Mouse (Mus musculus) spleen, adult 12 weeks (tissue): ENCODE measurements around the gene Sbpl.

Source experiments
- DNase-seq: peaks from one replicate; pipeline ENCODE4 v3.0.0; 2022; ENCODE audit warnings: low spot score

Sbpl gene

GRCm38 (mm10) chr17:23955174-23955573 lies at the start of gene Sbpl:
Sbpl (minus strand) TSS chr17:23955274.
- DNase-seq, result no peak

- no peak for DNase-seq
These were observed 49.1 kb upstream of the Sbpl start for GRCm38 (mm10) chr17:24004071-24004665.

- no peak for DNase-seq
These were observed 45.3 kb upstream of the Sbpl start for GRCm38 (mm10) chr17:24000404-24000803.

GRCm38 (mm10) chr17:23998383-23998782 lies 43.3 kb upstream of the Sbpl start:
- DNase-seq, result no peak

- no peak for DNase-seq
These were observed 42.8 kb upstream of the Sbpl start, which contains the start of gene Prss22 for GRCm38 (mm10) chr17:23997901-23998300. Prss22 (minus strand) TSS chr17:23998100.

DNA sequence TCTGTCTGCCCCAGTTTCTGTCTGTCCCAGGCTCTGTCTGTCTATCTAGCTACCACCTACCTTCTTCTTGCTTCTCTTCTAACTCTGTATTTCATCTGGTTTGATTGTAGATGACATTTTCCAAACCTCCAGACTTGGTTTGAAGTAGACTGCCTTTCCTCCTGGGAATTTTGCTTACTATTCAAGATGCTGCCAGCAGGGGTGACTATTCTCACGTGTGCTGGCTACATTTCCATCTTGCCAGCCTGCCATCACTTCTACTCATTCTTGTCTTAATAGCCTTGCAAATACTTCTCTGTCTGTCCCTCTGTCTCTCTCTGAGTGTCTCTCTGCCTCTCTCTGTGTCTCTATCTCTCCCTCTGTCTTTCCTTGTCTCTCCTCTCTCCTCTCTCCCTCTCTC lies 40.3 kb upstream of the Sbpl start:
- no peak for DNase-seq

DNA sequence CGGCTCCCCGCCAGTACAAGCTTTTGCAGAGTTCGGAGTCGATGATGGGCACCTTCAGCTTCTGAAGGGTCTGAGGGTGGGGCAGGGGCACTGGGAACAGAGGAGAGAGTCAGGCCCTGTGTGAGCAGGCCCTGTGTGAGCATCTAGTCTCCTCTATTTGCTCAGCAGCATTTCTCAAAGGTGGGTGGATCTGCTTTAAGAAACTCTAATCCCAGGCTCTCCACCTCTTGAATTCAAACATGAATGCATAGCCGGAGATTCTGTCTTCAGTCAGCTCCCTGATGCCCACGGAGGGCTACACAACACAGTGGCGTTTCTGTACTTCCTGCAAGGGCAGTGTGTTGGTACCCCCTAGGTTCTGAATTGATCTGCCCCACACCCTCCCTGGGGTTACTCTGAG lies 39.6 kb upstream of the Sbpl start:
- DNase-seq, result no peak

GRCm38 (mm10) chr17:23993559-23994428 lies 38.7 kb upstream of the Sbpl start:
- DNase-seq, result peak; percentile 71

DNA sequence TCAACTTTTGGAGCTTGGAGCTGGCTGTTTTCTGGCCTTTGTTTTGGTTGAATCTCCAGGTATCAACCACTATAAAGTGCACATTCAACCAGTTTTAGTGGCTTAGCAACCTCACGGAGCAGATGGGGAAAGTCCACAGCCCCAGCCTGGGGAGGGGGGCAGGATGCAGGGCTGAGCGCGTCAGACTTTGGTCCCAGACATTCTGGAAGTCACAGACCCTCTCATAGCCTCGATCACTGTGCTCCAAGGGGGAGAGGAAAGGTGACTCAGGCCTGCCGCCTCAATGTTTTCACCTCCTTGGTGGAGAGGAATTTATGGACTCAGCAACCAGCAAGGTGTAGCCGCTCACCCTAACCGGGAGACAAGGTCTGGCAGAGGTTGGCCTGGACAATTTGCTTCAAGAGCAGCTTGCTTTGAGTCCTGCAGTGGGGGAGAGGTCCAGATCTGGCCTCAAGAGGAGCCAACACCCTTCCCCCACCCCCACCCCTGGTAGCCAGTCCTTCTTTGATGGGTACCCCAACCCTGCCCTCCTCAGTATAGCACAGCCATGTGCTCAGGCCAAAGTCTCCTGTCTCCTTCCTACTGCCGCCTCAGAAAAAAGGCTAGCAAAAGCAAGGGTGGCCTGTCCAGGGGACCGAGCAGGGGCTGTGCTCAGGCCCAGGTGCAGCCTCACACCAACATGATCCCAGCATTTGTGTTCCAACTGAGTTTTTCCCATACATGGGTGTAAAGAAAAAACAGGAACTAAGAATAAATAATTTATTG lies 37.9 kb upstream of the Sbpl start:
- no peak for DNase-seq

GRCm38 (mm10) chr17:23989802-23990201 lies 34.7 kb upstream of the Sbpl start:
- DNase-seq, result no peak

GRCm38 (mm10) chr17:23984989-23985388 lies 29.9 kb upstream of the Sbpl start:
- DNase-seq, result no peak

- DNase-seq, result no peak
These were observed 27.8 kb upstream of the Sbpl start for GRCm38 (mm10) chr17:23982912-23983311.

- DNase-seq, result no peak
These were observed 25.3 kb upstream of the Sbpl start, which contains the start of gene Prss30 for GRCm38 (mm10) chr17:23980297-23980909. Prss30 (minus strand) TSS chr17:23980566.

- no peak for DNase-seq
These were observed 24.4 kb upstream of the Sbpl start for GRCm38 (mm10) chr17:23979471-23979870.

DNA sequence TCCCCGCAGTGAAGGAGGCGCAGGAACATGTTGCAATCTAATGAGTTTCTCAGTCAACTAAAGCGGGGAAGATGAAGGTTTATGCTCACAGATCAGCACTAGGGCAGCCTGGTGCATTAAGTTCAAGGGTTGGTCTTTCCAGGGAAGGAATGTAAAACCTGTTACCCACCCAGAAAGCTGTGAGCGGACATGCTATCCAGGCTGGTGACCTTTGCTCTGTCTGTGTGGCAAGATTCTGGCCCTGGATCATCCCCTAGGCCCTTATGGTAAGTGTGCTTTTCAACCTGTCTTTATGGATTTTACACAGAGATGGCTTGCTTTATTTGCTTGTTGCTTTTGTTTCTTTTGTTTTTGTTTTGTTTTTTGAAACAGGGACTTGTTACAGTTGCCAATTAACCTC lies 21.6 kb upstream of the Sbpl start:
- DNase-seq, result no peak

GRCm38 (mm10) chr17:23971315-23971714 lies 16.2 kb upstream of the Sbpl start:
- no peak for DNase-seq

GRCm38 (mm10) chr17:23969231-23969630 lies 14.2 kb upstream of the Sbpl start:
- peak; percentile 51 for DNase-seq

DNA sequence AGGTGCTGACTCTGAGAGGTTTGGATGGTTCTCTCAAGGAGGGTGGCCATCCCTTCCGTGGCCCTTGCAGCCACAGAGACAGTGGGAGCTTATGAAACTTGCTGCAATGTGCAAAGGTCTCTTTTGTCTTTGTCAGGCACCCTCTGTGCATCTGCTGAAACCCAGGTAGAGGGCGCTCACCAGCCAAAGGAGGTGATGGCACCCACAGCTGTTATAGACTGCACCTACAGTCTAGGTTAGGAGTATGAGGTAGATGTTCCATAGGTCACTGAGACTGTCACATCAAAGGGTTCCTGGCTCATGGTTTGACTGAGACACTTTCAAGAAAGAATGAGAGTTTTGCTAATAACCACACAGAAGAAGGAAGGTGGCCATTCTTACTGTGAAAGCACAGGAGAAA lies 13.7 kb upstream of the Sbpl start:
- DNase-seq, result no peak

DNA sequence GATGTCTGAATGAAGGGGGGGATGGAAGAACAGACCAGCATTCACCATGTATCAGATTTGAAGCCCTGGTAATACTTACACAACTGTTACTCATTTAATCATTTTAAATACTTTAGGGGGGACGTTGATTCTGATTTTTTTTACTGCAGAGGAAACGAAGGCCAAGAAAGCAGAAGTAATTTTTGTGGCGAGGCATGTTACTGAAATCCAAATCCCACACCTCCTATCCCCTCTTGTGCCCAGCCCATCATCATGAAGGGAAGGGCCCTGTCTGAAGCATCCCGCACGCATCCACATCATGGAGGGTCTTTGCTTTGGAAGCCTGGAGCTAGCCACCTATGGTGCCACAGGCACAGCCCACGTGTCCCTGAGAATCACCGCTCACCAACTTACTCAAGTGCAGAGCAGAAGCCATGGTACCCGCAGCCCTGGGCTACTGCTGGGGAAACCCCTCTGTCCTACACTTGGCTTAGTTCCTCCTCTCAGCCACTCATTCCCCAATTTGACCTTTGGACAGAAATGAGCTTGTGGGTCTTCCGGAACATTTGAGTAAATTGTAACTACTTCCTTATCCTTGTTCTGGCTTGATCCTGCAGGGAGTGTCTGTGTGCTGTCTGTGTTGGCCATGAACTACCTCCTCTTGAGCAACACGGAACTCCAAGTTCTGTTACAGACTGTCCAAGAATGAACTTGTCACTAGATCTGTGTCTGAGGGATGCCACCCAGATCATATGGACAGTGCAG lies 11.8 kb upstream of the Sbpl start:
- DNase-seq, result no peak

DNA sequence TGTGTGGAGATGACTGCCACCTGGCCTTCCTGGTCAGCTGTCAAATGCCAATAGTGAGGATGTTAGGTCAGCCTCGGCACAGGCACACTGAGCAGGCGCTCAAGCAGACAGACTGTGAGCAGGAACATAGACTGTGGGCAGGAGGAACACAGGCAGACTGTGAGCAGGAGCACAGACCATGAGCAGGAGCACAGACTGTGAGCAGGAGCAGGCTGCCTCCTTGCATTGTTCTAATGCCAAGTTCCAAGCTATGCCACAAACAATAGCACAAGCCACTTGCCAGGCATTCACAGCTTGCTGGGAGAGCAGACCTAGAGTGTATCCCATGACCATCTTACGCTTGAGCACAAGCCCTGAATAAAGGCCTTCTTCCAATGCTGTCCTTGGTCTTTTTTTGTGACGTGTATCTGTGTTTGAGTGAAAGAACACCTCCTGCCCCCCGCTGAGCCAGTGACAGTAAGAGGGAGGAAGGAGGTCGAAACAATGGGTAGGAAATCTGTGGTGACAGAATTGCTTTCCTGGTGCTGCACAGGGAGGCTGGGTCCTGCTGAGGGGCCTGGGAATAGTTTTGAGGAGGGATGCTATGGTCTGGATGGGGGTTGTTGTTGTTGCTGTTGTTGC lies 10.8 kb upstream of the Sbpl start:
- DNase-seq, result no peak

GRCm38 (mm10) chr17:23961573-23962122 lies 6.6 kb upstream of the Sbpl start:
- no peak for DNase-seq
